Mouse (Mus musculus): ENCODE results near the gene Bcl9l. TPM values are rescaled to one million over a fixed set of nuclear protein-coding genes. Genes with fewer than 3 reads are reported as not detected.

Bcl9l gene
- polyA plus RNA-seq, 1 experiment from 2014 or later = 10.2 TPM

- Histone ChIP-seq H3K27ac (replicated peaks) (no peak overlapping the region), H3K4me2 (replicated peaks) (no peak overlapping the region), H3K27me3 (0 out of 2 replicates have a peak, but pooled peaks cover 3% of the 10 kb centered on the region), H3K4me1 (peaks cover 85% of the 10 kb centered on the region), H3K36me3 (no peaks in the 10 kb centered on the region), H3K9ac (replicated peaks) (no peak overlapping the region), H3K4me3 (no peak overlapping the region), H3K9me3 (no peaks in the 10 kb centered on the region)
- WGBS = 82% methylated on average over 10 of the region's 10 CpGs
- no peak for ATAC-seq (ENCODE audit: low FRiP score, low read depth)
Measured at GRCm38 (mm10) chr9:44491351-44491750, 8.7 kb downstream of the Bcl9l start.

GRCm38 (mm10) chr9:44492631-44493461, 10.2 kb downstream of the Bcl9l start:
- no peak overlapping the region for H3K4me2 ChIP-seq (replicated peaks)
- WGBS = 61% methylated on average over 17 of the region's 17 CpGs
- no peak overlapping the region for H3K27ac ChIP-seq (replicated peaks)

GRCm38 (mm10) chr9:44494261-44494862, 11.7 kb downstream of the Bcl9l start:
- Histone ChIP-seq H3K9ac (replicated peaks) (peak overlapping the region; percentile 28; the same call in 1 of the 2 replicates), H3K4me2 (replicated peaks) (peak overlapping the region; percentile 23; the same call in 1 of the 2 replicates), H3K27me3 (peaks cover 12% of the 10 kb centered on the region; the same call in 1 of the 2 replicates), H3K27ac (replicated peaks) (0 out of 2 replicates have a peak overlapping the region, but pooled peaks have one; percentile 1), H3K4me1 (peaks cover 85% of the 10 kb centered on the region), H3K36me3 (no peaks in the 10 kb centered on the region), H3K9me3 (no peaks in the 10 kb centered on the region), H3K4me3 (no peak overlapping the region)
- 13% methylated on average over 11 of the region's 11 CpGs for WGBS
- no peak for ATAC-seq (ENCODE audit: low FRiP score, low read depth)

More at GRCm38 (mm10) chr9:44492631-44493461, 10.2 kb downstream of the Bcl9l start:
- peaks cover 11% of the 10 kb centered on the region; the same call in 1 of the 2 replicates for H3K27me3 ChIP-seq
- no peaks in the 10 kb centered on the region for H3K36me3 ChIP-seq
- H3K9me3 ChIP-seq = no peaks in the 10 kb centered on the region
- H3K9ac ChIP-seq (replicated peaks) = peak overlapping the region; percentile 13; the same call in 1 of the 2 replicates
- H3K4me3 ChIP-seq = no peak overlapping the region
- H3K4me1 ChIP-seq = peaks cover 85% of the 10 kb centered on the region
- no peak for ATAC-seq (ENCODE audit: low FRiP score, low read depth)

- H3K4me2 ChIP-seq (replicated peaks) = no peak overlapping the region
- 41% methylated on average over 8 of the region's 9 CpGs for WGBS
- no peak overlapping the region for H3K9ac ChIP-seq (replicated peaks)
- no peak overlapping the region for H3K27ac ChIP-seq (replicated peaks)
- no peaks in the 10 kb centered on the region for H3K36me3 ChIP-seq
- H3K9me3 ChIP-seq = no peaks in the 10 kb centered on the region
- no peak for ATAC-seq (ENCODE audit: low FRiP score, low read depth)
- peaks cover 12% of the 10 kb centered on the region; the same call in 1 of the 2 replicates for H3K27me3 ChIP-seq
- peaks cover 85% of the 10 kb centered on the region for H3K4me1 ChIP-seq
- H3K4me3 ChIP-seq = no peak overlapping the region
Measured at GRCm38 (mm10) chr9:44494863-44495809, 12.5 kb downstream of the Bcl9l start.

- Histone ChIP-seq H3K27me3 (peaks cover 16% of the 10 kb centered on the region; the same call in 1 of the 2 replicates), H3K9ac (replicated peaks) (no peak overlapping the region), H3K27ac (replicated peaks) (no peak overlapping the region), H3K9me3 (no peaks in the 10 kb centered on the region), H3K4me1 (peaks cover 85% of the 10 kb centered on the region), H3K4me3 (no peak overlapping the region), H3K4me2 (replicated peaks) (no peak overlapping the region), H3K36me3 (no peaks in the 10 kb centered on the region; the same call in 1 of the 2 replicates)
- no peak for ATAC-seq (ENCODE audit: low FRiP score, low read depth)
- 91% methylated on average over 10 of the region's 10 CpGs for WGBS
Measured at GRCm38 (mm10) chr9:44495810-44496344, 13.3 kb downstream of the Bcl9l start.

GRCm38 (mm10) chr9:44496803-44497461, 14.3 kb downstream of the Bcl9l start:
- peaks cover 17% of the 10 kb centered on the region for H3K27me3 ChIP-seq
- 51% methylated on average over 12 of the region's 12 CpGs for WGBS
- no peaks in the 10 kb centered on the region for H3K9me3 ChIP-seq
- no peaks in the 10 kb centered on the region; the same call in 1 of the 2 replicates for H3K36me3 ChIP-seq
- H3K4me2 ChIP-seq (replicated peaks) = no peak overlapping the region
- peaks cover 91% of the 10 kb centered on the region for H3K4me1 ChIP-seq
- ATAC-seq (ENCODE audit: low FRiP score, low read depth) = no peak
- no peak overlapping the region for H3K9ac ChIP-seq (replicated peaks)
- H3K4me3 ChIP-seq = no peak overlapping the region
- no peak overlapping the region for H3K27ac ChIP-seq (replicated peaks)

- peak; percentile 3; the same call in 1 of the 2 replicates for ATAC-seq (ENCODE audit: low FRiP score, low read depth)
- H3K4me2 ChIP-seq (replicated peaks) = peak overlapping the region; percentile 81
Measured at GRCm38 (mm10) chr9:44497624-44498377, 15.2 kb downstream of the Bcl9l start.

GRCm38 (mm10) chr9:44498421-44499355, 16.1 kb downstream of the Bcl9l start:
- Histone ChIP-seq H3K27me3 (peaks cover 17% of the 10 kb centered on the region), H3K4me2 (replicated peaks) (peak overlapping the region; percentile 81), H3K4me3 (peak overlapping the region; percentile 43), H3K9ac (replicated peaks) (peak overlapping the region; percentile 61), H3K36me3 (peaks cover under 1% of the 10 kb centered on the region; the same call in 1 of the 2 replicates), H3K9me3 (no peaks in the 10 kb centered on the region), H3K4me1 (peaks cover 76% of the 10 kb centered on the region), H3K27ac (replicated peaks) (peak overlapping the region; percentile 91)
- ATAC-seq (ENCODE audit: low FRiP score, low read depth) = peak; percentile 83
- under 1% methylated on average over 59 of the region's 59 CpGs for WGBS

More at GRCm38 (mm10) chr9:44497624-44498377, 15.2 kb downstream of the Bcl9l start:
- peak overlapping the region; percentile 43 for H3K4me3 ChIP-seq
- 4% methylated on average over 11 of the region's 11 CpGs for WGBS
- H3K27me3 ChIP-seq = peaks cover 17% of the 10 kb centered on the region
- H3K9me3 ChIP-seq = no peaks in the 10 kb centered on the region
- peak overlapping the region; percentile 91 for H3K27ac ChIP-seq (replicated peaks)
- peak overlapping the region; percentile 61; the same call in 1 of the 2 replicates for H3K9ac ChIP-seq (replicated peaks)
- no peaks in the 10 kb centered on the region; the same call in 1 of the 2 replicates for H3K36me3 ChIP-seq
- H3K4me1 ChIP-seq = peaks cover 85% of the 10 kb centered on the region

- Histone ChIP-seq H3K9ac (replicated peaks) (peak overlapping the region; percentile 61), H3K4me3 (peak overlapping the region; percentile 43), H3K4me2 (replicated peaks) (peak overlapping the region; percentile 81), H3K27me3 (peaks cover 17% of the 10 kb centered on the region), H3K36me3 (peaks cover 5% of the 10 kb centered on the region; the same call in 1 of the 2 replicates), H3K27ac (replicated peaks) (peak overlapping the region; percentile 91), H3K9me3 (no peaks in the 10 kb centered on the region), H3K4me1 (peaks cover 68% of the 10 kb centered on the region)
- ATAC-seq (ENCODE audit: low FRiP score, low read depth) = peak; percentile 34
- 6% methylated on average over 20 of the region's 20 CpGs for WGBS
Measured at GRCm38 (mm10) chr9:44499356-44500162, 16.9 kb downstream of the Bcl9l start.
